12 mouse cellular contexts compared by ENCODE assay signal in the genomic region with DNA sequence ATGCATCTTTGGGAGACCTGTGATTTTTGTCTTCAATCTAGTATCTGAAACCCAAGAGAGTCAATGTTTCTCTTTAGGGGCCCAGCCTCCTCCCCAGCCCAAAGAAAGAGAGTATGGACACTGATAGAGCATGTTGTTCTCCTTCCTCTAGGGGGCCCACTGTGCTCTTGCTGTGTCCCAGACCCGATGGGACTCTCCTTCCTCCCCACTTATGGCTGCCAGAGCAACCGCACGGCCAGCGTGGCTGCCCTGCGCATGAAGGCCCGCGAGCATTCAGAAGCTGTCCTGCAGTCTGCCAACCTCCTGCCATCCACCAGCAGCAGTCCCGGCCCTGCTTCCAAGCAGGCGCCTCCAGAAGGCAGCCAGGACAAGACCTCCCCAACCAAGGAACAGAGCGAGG. TPM values are rescaled to one million over a fixed set of nuclear protein-coding genes. Genes with fewer than 3 reads are reported as not detected.
A peak's percentile ranks its signal among the peaks of the same experiment; 100 is the strongest.
DNase-seq lines count a peak whose midpoint lies in the region; ATAC-seq and TF ChIP-seq lines count a peak whose summit lies in the region.
"Had no signal": no experiment of that assay in that cellular context is flagged by ENCODE, and none has a peak within 500 bp of the region (broad histone marks: within the 10 kb centered on the region; RNA-seq: fewer than 3 reads in every experiment).

No protein-coding gene starts in this region.

- no peaks in the 10 kb centered on the region for H3K9me3 ChIP-seq in lung, embryonic 15.5 days
- H3K9me3 ChIP-seq in heart, embryonic 12.5 days (replicated peaks), result no peaks in the 10 kb centered on the region

- TF ChIP-seq CTCF in gastrocnemius, adult 2 months (IDR thresholded peaks at IDR 0.05), result peak; percentile 57

- no peak for ATAC-seq in lung, embryonic 15.5 days (ENCODE audit: borderline replicate concordance, extremely low read depth, low FRiP score, low TSS enrichment)
- ATAC-seq in heart, embryonic 12.5 days (ENCODE audit: insufficient number of reproducible peaks, low FRiP score), result no peak
- ATAC-seq: midbrain, embryonic 16.5 days had no signal

- peak overlapping the region; percentile 23; the same call in 1 of the 2 replicates for H3K4me2 ChIP-seq in lung, embryonic 15.5 days
- H3K4me2 ChIP-seq in heart, embryonic 12.5 days, result peak overlapping the region; percentile 53

- peak; percentile 28 for DNase-seq in gastrocnemius, adult 2 months
- no peak for DNase-seq in gastrocnemius, postnatal 25 days
- DNase-seq in lung, postnatal 25 days (ENCODE audit: low spot score), result no peak
- peak; percentile 2 for DNase-seq in splenic B cell, adult 2 months (ENCODE audit: low read depth, low spot score)
- no peak for DNase-seq in gastrocnemius, postnatal 10 days
- DNase-seq in left cerebral cortex, adult 11 months (ENCODE audit: low spot score), result no peak
- DNase-seq: right cerebral cortex, postnatal 14 days had no signal

- H3K27ac ChIP-seq in gastrocnemius, adult 2 months, result no peak overlapping the region
- no peak overlapping the region for H3K27ac ChIP-seq in lung, embryonic 15.5 days
- no peak overlapping the region for H3K27ac ChIP-seq in heart, embryonic 12.5 days (ENCODE audit: poor library complexity, severe bottlenecking)

- peak overlapping the region; percentile 30; the same call in 1 of the 2 replicates for H3K4me3 ChIP-seq in gastrocnemius, adult 2 months
- no peak overlapping the region for H3K4me3 ChIP-seq in lung, embryonic 15.5 days
- H3K4me3 ChIP-seq in heart, embryonic 12.5 days, result no peak overlapping the region; the same call in 1 of the 2 replicates

- intact Hi-C loops in gastrocnemius, adult 2 months (cut with DNase I), result no loop called here

- H3K36me3 ChIP-seq in lung, embryonic 15.5 days, result no peaks in the 10 kb centered on the region
- H3K36me3 ChIP-seq in heart, embryonic 12.5 days, result no peaks in the 10 kb centered on the region
- no peaks in the 10 kb centered on the region for H3K36me3 ChIP-seq in splenic B cell, adult 2 months (ENCODE audit: control insufficient read depth, insufficient read depth, low read length, poor library complexity, severe bottlenecking)
- H3K36me3 ChIP-seq: G1E had no signal

- no peaks in the 10 kb centered on the region for H3K4me1 ChIP-seq in lung, embryonic 15.5 days
- no peaks in the 10 kb centered on the region for H3K4me1 ChIP-seq in heart, embryonic 12.5 days (replicated peaks)

- no peaks in the 10 kb centered on the region for H3K27me3 ChIP-seq in lung, embryonic 15.5 days
- H3K27me3 ChIP-seq in heart, embryonic 12.5 days (replicated peaks), result peaks cover 17% of the 10 kb centered on the region; the same call in 1 of the 2 replicates
- H3K27me3 ChIP-seq in splenic B cell, adult 2 months (ENCODE audit: control insufficient read depth, insufficient read depth, low read length, poor library complexity, severe bottlenecking), result no peaks in the 10 kb centered on the region

- 37% methylated on average over 10 of the region's 10 CpGs for WGBS in lung, embryonic 15.5 days
- 28% methylated on average over 10 of the region's 10 CpGs for WGBS in heart, embryonic 12.5 days

- H3K9ac ChIP-seq in lung, embryonic 15.5 days, result no peak overlapping the region
- no peak overlapping the region for H3K9ac ChIP-seq in heart, embryonic 12.5 days

RNA-seq across cellular contexts. Expression of gene Prrxl1, which starts 29.4 kb away (rescaled TPM):
- not detected for total RNA-seq in gastrocnemius, adult 2 months (2021)
- not detected for total RNA-seq in gastrocnemius, postnatal 25 days (2021)
- polyA plus RNA-seq in lung, embryonic 15.5 days (2015; fragmentation: Nextera tagmentation; extraction: Ambion mirVana), result 0.10 and 0.25 TPM in 2 replicates
- 0.14 TPM in 1 of 2 replicates, not detected in the other for polyA plus RNA-seq in heart, embryonic 12.5 days (2016; fragmentation: Nextera tagmentation; extraction: Ambion mirVana)
- not detected for total RNA-seq in gastrocnemius, postnatal 10 days (2021)
- total RNA-seq: layer of hippocampus, postnatal 25 days had no signal
- polyA plus RNA-seq: G1E had no signal

RNA-seq across cellular contexts. Expression of gene 3425401B19Rik, which starts 56.5 kb away (rescaled TPM):
- 100 to 1,000 TPM; 264 to 326 TPM for total RNA-seq in gastrocnemius, adult 2 months (2021)
- total RNA-seq in gastrocnemius, postnatal 25 days (2021), result 100 to 1,000 TPM; 269 to 303 TPM
- 0.14 and 0.19 TPM in 2 replicates for polyA plus RNA-seq in lung, embryonic 15.5 days (2015; fragmentation: Nextera tagmentation; extraction: Ambion mirVana)
- 15.9 and 16.3 TPM in 2 replicates for polyA plus RNA-seq in heart, embryonic 12.5 days (2016; fragmentation: Nextera tagmentation; extraction: Ambion mirVana)
- total RNA-seq in gastrocnemius, postnatal 10 days (2021), result 100 to 1,000 TPM; 229 to 232 TPM
- polyA plus RNA-seq: G1E; midbrain, embryonic 16.5 days had no signal

Comparison
In these comparisons a context has a peak if more than half of its experiments do, and no peak if none do; other contexts are left out.
1. DNase-seq: peak in gastrocnemius, adult 2 months (single experiment) and splenic B cell, adult 2 months (single experiment); none in gastrocnemius, postnatal 25 days (single experiment), lung, postnatal 25 days (single experiment), gastrocnemius, postnatal 10 days (single experiment) and left cerebral cortex, adult 11 months (single experiment).